Mouse (Mus musculus) lung, adult 2 months (tissue): ENCODE measurements at regions not wholly inside any gene's neighbourhood (a gene's known extent, or its start where the extent isn't known, plus 50 kb on each side); places are given as distances from the start of the nearest gene placed in this dataset.

Experiments used
- CTCF ChIP-seq: fragments of 200-500 bp; IDR thresholded peaks from 2 replicates; pipeline ENCODE4 v1.5.1; 2011; ENCODE audit warnings: mild to moderate bottlenecking, low read length, control low read depth; ENCODE audit not compliant: insufficient read depth
- POLR2A ChIP-seq: fragments of 200-500 bp; IDR thresholded peaks from 2 replicates; pipeline ENCODE4 v1.6.1; 2011; ENCODE audit warnings: low read depth, mild to moderate bottlenecking, control low read depth, low read length, borderline replicate concordance; ENCODE audit errors: extremely low read depth

GRCm38 (mm10) chr2:94240411-94240810 is 82.6 kb upstream of the Hsd17b12 start:
- TF ChIP-seq CTCF (no peak), POLR2A (no peak)
